Mouse (Mus musculus): ENCODE results near the gene Fkbp11. TPM values are rescaled to one million over a fixed set of nuclear protein-coding genes. Genes with fewer than 3 reads are reported as not detected.

Gene Fkbp11
- polyA plus RNA-seq, 1 experiment from 2014 or later: 14.3 TPM

Other genes with a start within 250 kb of the Fkbp11 start
- gene Lalba, start 245.5 kb downstream of the Fkbp11 start, polyA plus RNA-seq (2016; fragmentation: Nextera tagmentation; extraction: Ambion mirVana): not detected in 2 replicates
- gene Olfr279, start 235.8 kb downstream of the Fkbp11 start, polyA plus RNA-seq (2016; fragmentation: Nextera tagmentation; extraction: Ambion mirVana): not detected in 2 replicates
- 166 and 167 TPM in 2 replicates for gene Kansl2, start 193.9 kb downstream of the Fkbp11 start, polyA plus RNA-seq (2016; fragmentation: Nextera tagmentation; extraction: Ambion mirVana)
- gene Ccnt1, start 157.3 kb downstream of the Fkbp11 start, polyA plus RNA-seq (2016; fragmentation: Nextera tagmentation; extraction: Ambion mirVana): 63.2 and 65.5 TPM in 2 replicates
- gene 4930415O20Rik, start 157.2 kb downstream of the Fkbp11 start, polyA plus RNA-seq (2016; fragmentation: Nextera tagmentation; extraction: Ambion mirVana): 0.43 and 0.46 TPM in 2 replicates
- gene Adcy6, start 118.1 kb downstream of the Fkbp11 start, polyA plus RNA-seq (2016; fragmentation: Nextera tagmentation; extraction: Ambion mirVana): 15.9 and 18.6 TPM in 2 replicates
- gene Cacnb3, start 97.4 kb downstream of the Fkbp11 start, polyA plus RNA-seq (2016; fragmentation: Nextera tagmentation; extraction: Ambion mirVana): 110 and 113 TPM in 2 replicates
- gene Ddx23, start 65.3 kb downstream of the Fkbp11 start, polyA plus RNA-seq (2016; fragmentation: Nextera tagmentation; extraction: Ambion mirVana): 21.9 and 26.6 TPM in 2 replicates
- gene Rnd1, start 50.7 kb downstream of the Fkbp11 start, polyA plus RNA-seq (2016; fragmentation: Nextera tagmentation; extraction: Ambion mirVana): 6.4 and 6.5 TPM in 2 replicates
- gene Ccdc65, start 20.0 kb downstream of the Fkbp11 start, polyA plus RNA-seq (2016; fragmentation: Nextera tagmentation; extraction: Ambion mirVana): 3.1 and 3.5 TPM in 2 replicates
- gene Arf3, start 35.0 kb upstream of the Fkbp11 start, polyA plus RNA-seq (2016; fragmentation: Nextera tagmentation; extraction: Ambion mirVana): 65.1 and 65.2 TPM in 2 replicates
- gene Wnt10b, start 50.0 kb upstream of the Fkbp11 start, polyA plus RNA-seq (2016; fragmentation: Nextera tagmentation; extraction: Ambion mirVana): 0.59 and 0.91 TPM in 2 replicates
- 8.4 and 8.6 TPM in 2 replicates for gene Wnt1, start 61.7 kb upstream of the Fkbp11 start, polyA plus RNA-seq (2016; fragmentation: Nextera tagmentation; extraction: Ambion mirVana)
- 0.56 and 0.65 TPM in 2 replicates for gene Ddn, start 81.3 kb upstream of the Fkbp11 start, polyA plus RNA-seq (2016; fragmentation: Nextera tagmentation; extraction: Ambion mirVana)
- 71.0 and 78.9 TPM in 2 replicates for gene Prkag1, start 103.3 kb upstream of the Fkbp11 start, polyA plus RNA-seq (2016; fragmentation: Nextera tagmentation; extraction: Ambion mirVana)
- 12.2 and 12.5 TPM in 2 replicates for gene Kmt2d, start 143.0 kb upstream of the Fkbp11 start, polyA plus RNA-seq (2016; fragmentation: Nextera tagmentation; extraction: Ambion mirVana)
- gene Rhebl1, start 166.3 kb upstream of the Fkbp11 start, polyA plus RNA-seq (2016; fragmentation: Nextera tagmentation; extraction: Ambion mirVana): 22.0 and 27.0 TPM in 2 replicates
- 0.84 and 1.1 TPM in 2 replicates for gene Dhh, start 170.3 kb upstream of the Fkbp11 start, polyA plus RNA-seq (2016; fragmentation: Nextera tagmentation; extraction: Ambion mirVana)
- gene Lmbr1l, start 190.0 kb upstream of the Fkbp11 start, polyA plus RNA-seq (2016; fragmentation: Nextera tagmentation; extraction: Ambion mirVana): 38.4 and 39.2 TPM in 2 replicates
- gene Tuba1b, start 206.4 kb upstream of the Fkbp11 start, polyA plus RNA-seq (2016; fragmentation: Nextera tagmentation; extraction: Ambion mirVana): 1,219 and 1,243 TPM in 2 replicates
- gene Gm49450, start 225.4 kb upstream of the Fkbp11 start, polyA plus RNA-seq (2016; fragmentation: Nextera tagmentation; extraction: Ambion mirVana): not detected in 2 replicates
- gene Tuba1a, start 225.5 kb upstream of the Fkbp11 start, polyA plus RNA-seq (2016; fragmentation: Nextera tagmentation; extraction: Ambion mirVana): 9,547 and 9,692 TPM in 2 replicates

Data from hindbrain, embryonic 12.5 days (tissue).